Mouse (Mus musculus): Measurements from ENCODE around the gene Reep1.

Reep1 gene

DNA sequence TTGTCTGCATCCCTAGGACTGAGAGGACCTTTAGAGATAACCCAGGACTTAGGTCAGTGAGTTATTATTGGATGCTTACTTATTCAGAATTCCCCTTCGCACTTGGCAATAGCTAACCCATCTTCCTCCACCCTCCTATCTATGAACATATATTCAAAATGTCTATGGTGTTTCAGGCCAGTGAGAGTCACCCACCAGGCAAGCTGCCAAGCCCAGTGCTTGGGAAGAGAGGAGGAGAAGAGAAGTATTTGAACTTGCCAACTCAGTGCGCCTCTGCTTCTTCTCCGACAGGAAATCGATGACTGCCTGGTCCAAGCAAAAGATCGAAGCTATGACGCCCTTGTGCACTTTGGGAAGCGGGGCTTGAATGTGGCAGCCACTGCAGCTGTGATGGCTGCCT is 73.1 kb downstream of the Reep1 start:
- DNase-seq (ENCODE audit: low read depth, low spot score): no peak

DNA sequence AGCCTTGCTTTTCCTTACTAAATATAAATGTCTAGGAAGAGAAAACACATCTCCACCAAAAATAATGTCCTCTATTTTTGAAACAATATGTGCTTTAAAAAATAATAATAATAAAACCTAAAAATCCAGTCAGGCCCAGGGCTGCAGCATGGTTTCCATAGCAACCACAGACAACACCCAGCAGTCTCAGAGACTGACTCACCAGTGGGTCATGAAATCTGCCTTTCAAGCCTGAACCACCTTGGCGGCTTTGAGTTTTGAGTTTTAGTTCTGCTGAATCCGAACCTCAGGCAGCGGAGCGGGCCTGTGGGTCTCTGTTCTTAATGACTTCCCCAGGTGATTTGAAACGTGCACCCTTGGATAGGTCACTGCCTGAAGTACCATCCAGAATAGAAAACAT is 75.8 kb downstream of the Reep1 start:
- no peak for DNase-seq (ENCODE audit: low read depth, low spot score)

GRCm38 (mm10) chr6:71788348-71788747 is 81.0 kb downstream of the Reep1 start:
- DNase-seq (ENCODE audit: low read depth, low spot score): no peak

GRCm38 (mm10) chr6:71791771-71792170 is 84.4 kb downstream of the Reep1 start:
- DNase-seq (ENCODE audit: low read depth, low spot score): no peak

GRCm38 (mm10) chr6:71799391-71799790 is 92.0 kb downstream of the Reep1 start:
- no peak for DNase-seq (ENCODE audit: low read depth, low spot score)

GRCm38 (mm10) chr6:71801011-71801713 is 93.8 kb downstream of the Reep1 start:
- DNase-seq (ENCODE audit: low read depth, low spot score): no peak

DNA sequence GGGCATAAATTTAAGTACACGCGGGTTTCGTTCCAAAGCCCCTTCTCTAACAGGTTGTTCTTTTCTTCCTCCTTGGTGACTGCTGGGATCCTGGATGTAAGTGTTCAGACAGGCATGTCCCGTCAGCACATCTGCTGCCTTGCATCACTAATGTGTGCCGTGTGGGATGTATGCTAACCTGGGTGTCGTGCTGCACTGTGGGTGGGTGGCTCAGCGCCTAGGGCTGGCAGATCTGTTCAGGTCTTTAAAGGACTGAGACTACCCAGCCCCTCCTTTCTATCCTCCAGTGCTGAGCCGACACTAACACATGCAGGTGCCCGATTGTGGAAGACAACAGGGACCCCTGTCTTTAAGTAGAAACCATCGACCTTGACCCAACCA is 94.3 kb downstream of the Reep1 start:
- DNase-seq (ENCODE audit: low read depth, low spot score): no peak

DNA sequence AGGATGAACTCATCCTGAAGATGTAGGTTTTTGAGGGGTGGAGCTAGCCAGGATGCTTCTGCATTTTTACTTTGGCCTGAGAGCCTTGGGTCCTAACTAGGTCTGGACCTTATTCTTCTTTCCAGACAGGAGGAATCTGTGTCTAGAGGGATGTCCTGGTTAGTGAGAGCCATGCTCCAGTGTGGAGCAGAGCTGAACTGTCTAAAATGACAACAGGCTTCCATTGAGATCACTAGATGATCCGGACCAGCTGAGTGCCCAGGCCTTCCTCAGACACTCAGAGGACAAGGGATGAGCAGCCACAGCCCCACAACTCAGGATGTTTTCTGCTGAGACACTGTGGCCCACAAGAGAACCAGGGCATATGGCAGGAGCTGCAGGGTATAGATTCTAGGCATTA is 96.2 kb downstream of the Reep1 start:
- no peak for DNase-seq (ENCODE audit: low read depth, low spot score)

DNA sequence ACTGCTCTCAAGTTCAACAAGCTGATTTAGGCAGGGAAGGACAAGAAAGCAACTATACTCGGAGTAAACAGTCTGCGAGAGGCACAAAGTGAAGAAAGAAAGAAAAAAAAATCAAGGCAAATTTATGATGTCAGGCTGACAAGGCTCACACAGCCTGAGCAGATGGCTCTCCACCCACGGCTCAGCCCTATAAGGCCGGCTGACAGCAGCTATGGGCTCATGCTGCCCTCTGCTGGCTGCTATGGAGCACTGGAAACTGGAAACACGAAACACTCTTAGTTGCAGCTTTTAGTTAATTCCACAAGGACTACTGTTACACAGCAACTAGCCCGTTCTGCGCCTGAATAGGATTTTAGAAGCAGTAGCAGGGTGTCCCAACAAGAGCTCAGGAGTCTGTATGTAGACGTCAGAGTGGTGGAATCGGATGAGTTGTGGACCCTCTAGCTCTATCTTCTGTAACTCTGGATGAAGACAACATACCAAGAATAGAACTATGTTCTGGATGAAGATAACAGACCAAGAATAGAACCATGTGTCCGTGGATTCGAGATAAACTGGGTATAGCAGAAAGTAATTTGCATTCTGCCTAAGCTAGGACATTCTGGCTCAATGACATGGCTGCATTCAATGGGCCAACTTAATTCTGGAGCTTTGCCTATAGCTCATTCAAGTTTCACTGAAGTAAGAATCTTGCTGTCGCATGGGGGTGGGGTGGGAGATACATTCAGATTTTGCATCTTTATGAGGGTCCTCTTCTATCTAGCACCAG is 96.9 kb downstream of the Reep1 start:
- DNase-seq (ENCODE audit: low read depth, low spot score): peak; percentile 36

- no peak for DNase-seq (ENCODE audit: low read depth, low spot score)
Observed at GRCm38 (mm10) chr6:71806713-71807112, 99.4 kb downstream of the Reep1 start.

- DNase-seq (ENCODE audit: low read depth, low spot score): no peak
Observed at GRCm38 (mm10) chr6:71809890-71810289, 102.5 kb downstream of the Reep1 start.

DNA sequence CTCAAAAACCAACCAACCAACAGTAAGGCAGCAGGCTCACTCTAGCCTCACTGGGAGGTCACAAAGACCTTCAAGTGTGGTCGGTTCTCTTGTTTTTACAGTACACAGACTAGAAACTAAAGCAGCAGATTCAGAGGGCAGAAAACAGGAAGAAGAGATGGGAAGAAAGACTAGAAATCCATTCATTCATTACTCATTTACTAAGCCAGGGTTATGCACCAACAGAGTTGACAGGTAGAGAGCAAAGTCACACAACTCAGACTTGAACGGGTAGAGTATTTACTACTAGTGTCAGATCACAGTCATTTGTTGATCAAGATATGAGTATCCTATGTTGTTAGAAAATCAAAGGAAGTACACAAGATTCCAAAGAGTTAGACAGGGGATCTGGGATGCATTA is 105.5 kb downstream of the Reep1 start:
- DNase-seq (ENCODE audit: low read depth, low spot score): no peak

DNA sequence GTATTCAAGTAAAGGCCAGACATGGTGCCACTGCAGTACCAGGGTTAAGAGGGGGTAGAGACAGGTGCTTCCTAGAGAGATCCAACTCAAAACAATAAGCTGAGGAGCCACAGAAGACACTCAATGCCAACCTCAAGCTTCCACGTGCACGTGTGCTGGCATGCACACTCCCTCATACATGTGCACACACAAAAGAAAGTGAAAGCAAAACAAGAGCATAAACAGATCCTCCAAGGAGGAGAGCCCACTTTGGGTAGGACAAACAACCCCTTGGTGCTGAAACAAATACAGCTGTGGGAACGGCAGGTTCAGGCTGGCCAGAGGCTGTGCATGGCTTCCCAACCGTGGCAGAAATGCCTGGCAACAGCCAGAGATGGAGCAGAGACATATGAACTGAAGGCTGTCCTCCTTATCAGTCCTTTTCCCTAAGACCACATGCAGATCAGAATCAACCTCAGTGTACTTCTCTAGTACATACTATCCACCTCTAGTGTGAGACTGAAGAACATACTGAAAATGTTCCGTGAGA is 112.5 kb downstream of the Reep1 start:
- no peak for DNase-seq (ENCODE audit: low read depth, low spot score)

DNA sequence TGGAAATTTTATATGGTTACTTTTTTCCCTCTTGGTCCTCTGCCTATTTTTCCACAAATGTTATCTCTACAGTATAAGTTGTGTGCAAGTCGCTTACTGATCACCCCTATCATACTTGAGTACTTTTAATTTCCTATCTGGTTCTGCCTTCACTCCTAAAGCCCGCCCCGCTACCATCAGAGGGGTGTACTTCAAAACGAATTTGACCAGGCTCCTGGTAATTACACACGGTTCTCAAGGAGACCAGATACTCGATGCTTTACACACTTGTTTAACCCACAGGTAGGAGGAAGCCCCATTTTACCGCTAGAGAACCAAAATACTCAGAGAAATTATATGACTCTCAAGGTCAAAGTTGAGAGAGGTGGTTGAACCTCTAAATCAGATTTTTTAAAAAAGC is 115.7 kb downstream of the Reep1 start:
- DNase-seq (ENCODE audit: low read depth, low spot score): no peak

GRCm38 (mm10) chr6:71823488-71823887 is 116.1 kb downstream of the Reep1 start:
- peak; percentile 65 for DNase-seq (ENCODE audit: low read depth, low spot score)

GRCm38 (mm10) chr6:71823961-71824360 is 116.6 kb downstream of the Reep1 start:
- no peak for DNase-seq (ENCODE audit: low read depth, low spot score)

- no peak for DNase-seq (ENCODE audit: low read depth, low spot score)
Observed at GRCm38 (mm10) chr6:71826869-71827268, 119.5 kb downstream of the Reep1 start, which contains the start of gene Mrpl35. Gene Mrpl35, minus strand, starts transcription at chr6:71826969.

DNA sequence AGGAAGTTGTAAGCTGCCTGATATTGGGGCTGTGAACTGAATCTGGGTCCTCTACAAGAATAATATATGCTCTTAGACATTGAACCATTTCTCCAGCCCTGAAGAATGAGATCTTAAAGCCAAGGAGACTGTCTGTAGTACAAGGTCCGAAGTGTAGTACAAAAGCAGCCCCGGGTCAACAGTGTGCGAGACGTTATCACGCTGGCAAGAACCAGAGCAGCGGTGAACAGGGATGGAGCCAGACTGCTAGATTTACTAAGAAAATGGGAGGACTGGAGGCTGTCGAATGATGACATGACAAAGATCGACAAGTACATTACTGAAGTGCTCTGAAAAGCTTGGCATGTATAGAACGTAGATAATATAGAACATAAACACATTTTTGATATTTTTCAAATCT is 122.4 kb downstream of the Reep1 start:
- no peak for DNase-seq (ENCODE audit: low read depth, low spot score)

DNA sequence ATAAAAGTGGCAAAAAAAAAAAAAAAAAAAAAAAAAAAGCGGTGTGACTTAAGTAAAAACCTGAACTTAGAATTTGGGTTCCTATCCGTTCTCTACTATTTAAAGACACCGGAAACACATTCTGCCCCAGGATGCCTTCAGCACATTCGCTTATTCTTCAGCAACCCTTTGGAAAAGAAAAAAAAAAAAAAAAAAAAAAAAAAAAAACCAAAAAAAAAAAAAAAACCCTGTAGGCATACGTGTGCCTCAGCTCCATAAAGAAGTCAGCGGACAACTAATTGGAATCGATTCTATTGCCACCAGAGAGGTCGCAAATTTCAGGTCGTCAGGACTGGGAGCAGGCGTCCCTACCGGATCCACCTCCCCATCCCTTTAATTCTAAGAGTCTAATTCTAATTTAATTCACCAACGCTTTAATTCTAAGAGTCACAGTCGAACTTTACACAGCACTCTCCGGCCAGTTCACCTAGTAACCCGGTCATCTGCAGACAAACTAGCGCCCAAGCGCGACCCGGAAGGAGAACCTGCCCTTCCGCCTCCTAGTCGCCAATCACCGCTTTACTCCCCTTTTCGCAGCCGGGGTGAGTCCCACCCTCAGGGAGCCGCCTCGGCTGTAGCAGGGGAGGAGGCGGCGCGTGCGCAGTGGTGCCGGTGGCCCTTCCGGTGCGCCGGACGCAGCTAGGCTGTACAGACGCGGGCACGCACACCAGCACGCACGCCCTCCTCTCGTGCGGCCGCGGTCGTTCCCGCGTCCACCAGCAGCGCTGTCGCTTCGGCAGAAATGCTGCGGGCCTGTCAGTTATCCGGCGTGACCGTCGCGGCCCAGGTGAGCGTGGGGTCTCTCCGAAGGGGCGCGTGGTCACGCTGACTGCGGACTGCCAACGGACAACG is 123.6 kb downstream of the Reep1 start, which contains the start of gene Immt:
Gene Immt (plus strand): TSS at position 642 of the 891 bp plus-strand sequence.
- DNase-seq (ENCODE audit: low read depth, low spot score): peak; percentile 91

DNA sequence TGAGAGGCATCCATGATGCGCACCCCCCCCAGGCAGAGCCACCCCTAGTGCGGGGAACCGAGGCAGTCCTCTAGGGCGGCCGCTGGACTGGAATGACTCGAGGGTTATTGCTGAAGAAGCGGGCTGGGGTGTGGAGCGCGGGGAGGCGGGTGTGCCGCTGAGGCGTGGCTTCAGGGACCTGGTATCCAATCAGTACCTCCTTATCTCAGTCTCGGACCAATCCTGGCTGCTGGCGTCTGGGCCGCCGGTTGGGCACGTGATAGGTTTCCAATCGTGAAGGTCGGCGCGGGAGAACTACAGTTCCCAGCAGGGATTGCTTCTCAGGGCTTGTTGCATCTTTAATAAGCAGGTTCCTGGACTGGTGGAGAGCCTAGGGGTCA is 124.2 kb downstream of the Reep1 start:
- DNase-seq (ENCODE audit: low read depth, low spot score): peak; percentile 90

DNA sequence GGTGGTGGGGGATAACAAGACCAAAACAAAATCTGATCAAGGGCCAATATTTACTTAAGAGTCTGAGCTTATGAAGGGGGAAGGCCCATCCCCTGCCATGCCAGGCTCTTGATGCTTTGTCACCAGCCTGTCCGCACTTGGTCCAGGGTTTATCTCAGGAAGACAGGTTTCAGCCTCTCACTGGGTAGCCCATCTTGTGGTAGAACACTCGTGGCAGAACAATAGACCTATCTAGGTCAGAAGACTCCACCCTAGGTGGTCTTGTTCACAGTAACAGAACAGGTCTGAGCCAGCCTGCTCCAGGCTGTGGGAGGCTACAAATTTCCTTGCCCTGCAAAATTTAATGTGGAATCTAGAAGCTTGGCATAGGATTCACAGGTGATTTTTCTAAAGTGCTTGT is 129.4 kb downstream of the Reep1 start:
- no peak for DNase-seq (ENCODE audit: low read depth, low spot score)

- no peak for DNase-seq (ENCODE audit: low read depth, low spot score)
Observed at GRCm38 (mm10) chr6:71839815-71840214, 132.5 kb downstream of the Reep1 start.

All from WW6 (cell line).